Mouse (Mus musculus) lung, embryonic 16.5 days (tissue): ENCODE data around the gene Slc25a25. TPM values are rescaled to one million over a fixed set of nuclear protein-coding genes. Genes with fewer than 3 reads are reported as not detected.
"Not testable (repeated sequence)": the region's sequence is repeated elsewhere in the genome, so short reads cannot be mapped to it uniquely, and the experiment has no call there.

ENCODE experiments used
- ATAC-seq: fragments of 200-750 bp; cut with Nextera tagmentation; 2 replicates; pipeline ENCODE4 v1.8.0; 2017; ENCODE audit warnings: low read depth, mild to moderate bottlenecking, moderate library complexity
- H3K27ac ChIP-seq: fragments of 300-500 bp; sonication (generic); 2 replicates; pipeline ENCODE4 v1.5.1; 2014; ENCODE audit warnings: mild to moderate bottlenecking, control low read depth, low read length
- H3K27me3 ChIP-seq: fragments of 300-500 bp; sonication (generic); 2 replicates; pipeline ENCODE4 v1.6.1; 2014; ENCODE audit warnings: low read depth, low read length, mixed read lengths; ENCODE audit not compliant: control insufficient read depth, insufficient read depth
- H3K36me3 ChIP-seq: fragments of 300-500 bp; sonication (generic); 2 replicates; pipeline ENCODE4 v1.6.1; 2014; ENCODE audit warnings: low read length; ENCODE audit not compliant: control insufficient read depth, insufficient read depth
- H3K4me1 ChIP-seq: fragments of 300-500 bp; sonication (generic); replicated peaks from 2 replicates; pipeline ENCODE4 v1.6.1; 2014; ENCODE audit warnings: low read length, mixed read lengths; ENCODE audit not compliant: control insufficient read depth, insufficient read depth
- H3K4me2 ChIP-seq: fragments of 300-500 bp; sonication (generic); 2 replicates; pipeline ENCODE4 v1.6.1; 2014; ENCODE audit warnings: low read depth, low read length, control low read depth
- H3K4me3 ChIP-seq: fragments of 300-500 bp; sonication (generic); 2 replicates; pipeline ENCODE4 v1.5.1; 2014; ENCODE audit warnings: mild to moderate bottlenecking, low read length, control low read depth
- H3K9ac ChIP-seq: fragments of 300-500 bp; sonication (generic); 2 replicates; pipeline ENCODE4 v1.6.1; 2014; ENCODE audit warnings: low read length, control low read depth
- H3K9me3 ChIP-seq: fragments of 300-500 bp; sonication (generic); 2 replicates; pipeline ENCODE4 v1.6.1; 2016; ENCODE audit warnings: low read length; ENCODE audit not compliant: control insufficient read depth
- WGBS: fragments of 180-500 bp; shearing (Covaris S2); extraction: QIAGEN DNeasy Blood & Tissue Kit; methylation state at CpG from one replicate; pipeline ENCODE4 v1.1.7; 2014; 5-methylcytosine and 5-hydroxymethylcytosine counted together
- polyA plus RNA-seq: library from polyadenylated mRNA; unstranded; fragments of >200 nt; fragmentation: Nextera tagmentation; extraction: Ambion mirVana; gene quantifications from 2 replicates; pipeline ENCODE4 v1.2.1, GENCODE M21; 2015

The Slc25a25 gene
- polyA plus RNA-seq, 1 experiment from 2014 or later: 17.5 TPM

DNA sequence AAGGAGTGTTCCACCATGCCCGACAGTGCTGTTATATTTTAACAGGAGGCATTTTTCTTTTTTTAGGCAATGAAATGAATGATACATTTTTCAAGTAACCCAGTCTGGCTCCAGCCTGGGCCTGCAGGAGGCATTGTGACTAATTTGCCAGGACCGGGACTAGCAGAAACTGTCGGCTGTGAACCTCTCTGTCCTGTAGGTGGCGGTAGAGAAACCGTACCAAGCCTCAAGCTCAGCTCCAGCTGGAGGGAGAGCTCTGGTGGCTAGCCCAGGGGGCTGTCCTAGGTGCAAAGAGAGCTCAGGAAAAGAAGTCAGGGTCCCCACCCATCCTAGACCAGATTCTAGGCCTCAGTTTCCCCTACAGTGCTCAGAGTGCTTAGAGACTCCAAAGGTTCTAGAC lies 37.4 kb upstream of the Slc25a25 start:
- ATAC-seq: peak; percentile 64
- Histone ChIP-seq H3K27me3 (no peaks in the 10 kb centered on the region), H3K4me2 (no peak overlapping the region), H3K9me3 (no peaks in the 10 kb centered on the region), H3K9ac (peak overlapping the region; percentile 1; the same call in 1 of the 2 replicates), H3K27ac (no peak overlapping the region), H3K4me3 (no peak overlapping the region), H3K4me1 (peaks cover 2% of the 10 kb centered on the region; the same call in 1 of the 2 replicates), H3K36me3 (no peaks in the 10 kb centered on the region)
- WGBS: 1% methylated on average over 5 of the region's 5 CpGs

DNA sequence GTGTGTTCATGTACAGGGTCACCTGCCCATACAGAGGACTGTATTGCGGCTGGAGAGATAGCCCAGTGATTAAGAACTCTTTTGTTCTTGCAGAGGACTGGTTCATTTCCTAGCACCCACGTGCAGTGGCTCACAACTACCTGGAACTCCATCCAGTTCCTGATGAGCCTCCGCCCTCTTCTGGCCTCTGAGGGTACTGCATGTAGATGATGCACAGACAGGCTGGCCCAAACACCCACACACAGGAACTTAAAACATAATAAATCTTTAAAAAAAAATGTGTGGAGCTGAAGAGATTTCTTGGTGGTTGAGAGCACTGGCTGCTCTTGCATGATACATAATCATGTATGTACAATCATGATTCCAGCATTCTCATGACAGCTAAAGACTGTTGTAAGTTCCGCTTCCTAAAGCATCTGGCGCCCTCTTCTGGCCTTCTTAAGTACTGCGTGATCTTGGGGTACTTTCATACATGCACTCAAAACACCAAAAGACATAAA lies 35.9 kb upstream of the Slc25a25 start:
- ATAC-seq: peak; percentile 73
- no peak overlapping the region for H3K4me3 ChIP-seq
- no peak overlapping the region for H3K27ac ChIP-seq
- no peak overlapping the region for H3K9ac ChIP-seq
- H3K4me1 ChIP-seq: no peaks in the 10 kb centered on the region
- WGBS: 2% methylated on average over 6 of the region's 6 CpGs
- H3K4me2 ChIP-seq: no peak overlapping the region
- H3K36me3 ChIP-seq: no peaks in the 10 kb centered on the region
- no peaks in the 10 kb centered on the region for H3K27me3 ChIP-seq
- no peaks in the 10 kb centered on the region for H3K9me3 ChIP-seq

DNA sequence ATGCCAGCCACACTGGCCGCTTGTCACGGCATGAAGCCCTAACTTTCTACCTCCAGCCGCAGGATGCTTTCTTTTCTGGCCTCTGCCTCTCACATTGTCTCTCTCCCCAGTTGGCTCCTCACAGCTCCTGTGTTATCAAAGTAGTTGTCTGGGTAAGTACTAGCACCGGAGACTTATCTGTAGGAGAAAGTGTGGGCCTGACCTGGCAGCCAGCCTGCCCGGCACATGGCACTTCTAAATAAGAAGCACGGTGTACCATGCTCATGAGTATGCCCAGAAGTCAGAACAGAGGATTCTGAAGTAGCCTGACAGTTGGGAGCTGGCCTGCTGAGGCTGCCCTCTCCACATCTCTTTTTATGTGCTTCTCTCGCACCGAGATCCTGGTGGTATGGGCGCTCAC lies 34.9 kb upstream of the Slc25a25 start:
- Histone ChIP-seq H3K4me2 (no peak overlapping the region), H3K9ac (no peak overlapping the region), H3K9me3 (no peaks in the 10 kb centered on the region), H3K4me3 (no peak overlapping the region), H3K4me1 (no peaks in the 10 kb centered on the region), H3K27me3 (no peaks in the 10 kb centered on the region), H3K36me3 (no peaks in the 10 kb centered on the region), H3K27ac (no peak overlapping the region)
- ATAC-seq: no peak
- WGBS: 79% methylated on average over 9 of the region's 9 CpGs

DNA sequence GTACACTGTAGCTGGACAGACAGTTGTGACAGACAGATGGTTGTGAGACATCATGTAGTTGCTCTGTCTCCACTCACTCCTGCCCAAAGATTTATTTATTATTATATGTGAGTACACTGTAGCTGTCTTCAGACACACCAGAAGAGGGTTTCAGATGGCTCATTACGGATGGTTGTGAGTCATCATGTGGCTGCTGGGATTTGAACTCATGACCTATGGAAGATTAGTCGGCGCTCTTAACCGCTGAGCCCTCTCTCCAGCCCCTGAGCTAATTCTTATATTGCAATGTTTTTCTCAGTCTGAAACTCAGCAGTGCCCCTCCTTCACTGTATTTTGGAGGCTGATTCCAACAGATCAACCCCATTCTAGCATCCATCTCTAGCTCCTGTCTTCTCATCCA lies 34.5 kb upstream of the Slc25a25 start:
- Histone ChIP-seq H3K36me3 (no peaks in the 10 kb centered on the region), H3K27me3 (no peaks in the 10 kb centered on the region), H3K9ac (no peak overlapping the region), H3K9me3 (no peaks in the 10 kb centered on the region), H3K4me3 (no peak overlapping the region), H3K4me2 (no peak overlapping the region), H3K4me1 (no peaks in the 10 kb centered on the region), H3K27ac (no peak overlapping the region)
- ATAC-seq: no peak
- 75% methylated on average over 4 of the region's 4 CpGs for WGBS

DNA sequence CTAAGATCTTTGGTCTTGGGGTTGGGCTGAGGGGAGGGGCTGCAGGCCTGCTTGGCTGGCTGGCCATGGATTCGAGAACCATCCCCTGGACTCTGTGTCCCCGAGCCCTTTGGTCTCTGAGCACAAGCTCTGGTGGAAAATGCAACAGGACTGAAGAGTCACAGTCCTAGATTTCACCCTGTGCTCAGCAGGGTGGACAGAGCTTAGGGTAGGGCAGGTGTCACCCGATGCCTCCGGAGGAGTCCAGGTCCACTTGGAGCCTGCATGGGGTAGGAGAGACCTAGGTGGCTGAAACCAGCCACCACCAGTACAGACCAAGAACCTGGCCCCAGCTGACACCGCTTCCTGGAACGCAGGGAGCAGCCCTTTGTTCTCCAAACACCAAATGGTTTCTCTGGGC lies 33.7 kb upstream of the Slc25a25 start:
- 80% methylated on average over 6 of the region's 6 CpGs for WGBS

DNA sequence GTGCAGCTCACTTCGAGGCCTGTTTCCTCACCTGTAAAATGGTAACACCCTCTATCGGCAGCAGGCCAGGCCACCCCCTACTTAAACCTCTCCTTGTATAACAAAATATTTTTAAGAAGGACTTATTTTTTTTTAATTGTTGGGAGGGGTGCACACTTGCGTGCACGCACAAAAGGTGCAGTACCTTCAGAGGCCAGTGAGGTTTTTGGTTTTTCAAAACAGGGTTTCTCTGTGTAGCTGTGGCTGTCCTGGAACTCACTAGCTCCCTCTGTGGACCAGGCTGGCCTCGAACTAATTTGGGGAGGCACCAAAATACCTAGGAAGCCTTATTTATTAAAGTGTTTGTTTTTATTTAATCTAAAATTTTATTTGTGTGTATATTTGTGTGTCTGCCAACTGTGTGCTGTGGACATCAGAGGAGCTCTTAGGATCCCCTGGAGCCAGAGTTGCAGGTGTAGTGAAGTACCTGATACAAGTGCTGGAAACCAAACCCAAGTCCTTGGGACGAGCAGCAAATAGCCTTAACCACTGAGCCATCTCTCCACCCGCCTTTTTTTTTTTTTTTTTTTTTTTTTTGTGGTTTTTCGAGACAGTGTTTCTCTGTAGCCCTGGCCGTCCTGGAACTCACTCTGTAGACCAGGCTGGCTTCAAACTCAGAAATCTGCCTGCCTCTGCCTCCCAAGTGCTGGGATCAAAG lies 32.1 kb upstream of the Slc25a25 start:
- no peak overlapping the region for H3K9ac ChIP-seq
- ATAC-seq: no peak
- WGBS: 69% methylated on average over 9 of the region's 9 CpGs

More for the DNA sequence above, 33.7 kb upstream of the Slc25a25 start:
- no peak overlapping the region for H3K9ac ChIP-seq
- no peaks in the 10 kb centered on the region for H3K4me1 ChIP-seq
- H3K4me3 ChIP-seq: no peak overlapping the region
- no peak overlapping the region for H3K4me2 ChIP-seq
- no peak overlapping the region for H3K27ac ChIP-seq
- H3K9me3 ChIP-seq: no peaks in the 10 kb centered on the region
- H3K36me3 ChIP-seq: no peaks in the 10 kb centered on the region
- no peak for ATAC-seq
- no peaks in the 10 kb centered on the region for H3K27me3 ChIP-seq

DNA sequence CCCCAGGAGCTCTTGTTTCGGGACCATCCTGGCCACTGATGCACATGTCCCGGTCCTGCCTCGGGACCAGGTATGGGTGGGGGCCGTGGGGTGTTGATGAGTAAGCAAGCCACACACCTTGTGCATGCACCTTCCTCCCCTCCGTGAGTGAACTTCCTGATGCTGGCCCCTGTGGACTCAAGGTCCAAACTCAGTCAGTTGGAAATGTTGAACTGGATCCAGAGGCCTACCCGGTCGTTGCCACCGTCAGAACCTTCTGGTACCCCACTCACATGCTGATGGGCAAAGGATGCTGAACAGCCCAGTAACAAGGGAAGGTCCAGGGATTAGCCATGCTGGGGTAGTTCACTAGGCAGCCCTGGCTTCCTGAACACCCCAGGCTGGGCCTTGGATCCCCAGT lies 31.1 kb upstream of the Slc25a25 start:
- Histone ChIP-seq H3K36me3 (no peaks in the 10 kb centered on the region), H3K9ac (no peak overlapping the region), H3K27me3 (no peaks in the 10 kb centered on the region), H3K9me3 (peaks cover 3% of the 10 kb centered on the region; the same call in 1 of the 2 replicates), H3K4me2 (no peak overlapping the region), H3K4me1 (no peaks in the 10 kb centered on the region), H3K4me3 (no peak overlapping the region), H3K27ac (no peak overlapping the region)
- ATAC-seq: no peak
- 85% methylated on average over 8 of the region's 8 CpGs for WGBS

More for the DNA sequence above, 32.1 kb upstream of the Slc25a25 start:
- H3K27me3 ChIP-seq: no peaks in the 10 kb centered on the region
- no peaks in the 10 kb centered on the region for H3K36me3 ChIP-seq
- H3K4me3 ChIP-seq: no peak overlapping the region
- no peak overlapping the region for H3K4me2 ChIP-seq
- peaks cover 3% of the 10 kb centered on the region; the same call in 1 of the 2 replicates for H3K9me3 ChIP-seq
- H3K27ac ChIP-seq: no peak overlapping the region
- no peaks in the 10 kb centered on the region for H3K4me1 ChIP-seq

DNA sequence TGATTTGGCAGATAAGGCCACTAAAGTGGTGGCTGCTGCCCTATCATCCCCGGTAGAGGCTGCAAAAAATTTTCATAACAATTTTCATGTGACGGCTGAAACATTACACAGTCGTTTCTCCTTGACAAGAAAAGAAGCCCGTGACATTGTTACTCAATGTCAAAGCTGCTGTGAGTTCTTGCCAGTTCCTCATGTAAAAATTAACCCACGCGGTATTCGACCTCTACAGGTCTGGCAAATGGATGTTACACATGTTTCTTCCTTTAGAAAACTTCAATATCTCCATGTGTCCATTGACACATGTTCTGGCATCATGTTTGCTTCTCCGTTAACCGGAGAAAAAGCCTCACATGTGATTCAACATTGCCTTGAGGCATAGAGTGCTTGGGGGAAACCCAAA lies 24.1 kb upstream of the Slc25a25 start:
- not testable (repeated sequence) for ATAC-seq, H3K27me3 ChIP-seq, H3K36me3 ChIP-seq, H3K4me1 ChIP-seq, H3K9me3 ChIP-seq, H3K9ac ChIP-seq, H3K27ac ChIP-seq, H3K4me2 ChIP-seq, H3K4me3 ChIP-seq
- WGBS: 95% methylated on average over 4 of the region's 9 CpGs

DNA sequence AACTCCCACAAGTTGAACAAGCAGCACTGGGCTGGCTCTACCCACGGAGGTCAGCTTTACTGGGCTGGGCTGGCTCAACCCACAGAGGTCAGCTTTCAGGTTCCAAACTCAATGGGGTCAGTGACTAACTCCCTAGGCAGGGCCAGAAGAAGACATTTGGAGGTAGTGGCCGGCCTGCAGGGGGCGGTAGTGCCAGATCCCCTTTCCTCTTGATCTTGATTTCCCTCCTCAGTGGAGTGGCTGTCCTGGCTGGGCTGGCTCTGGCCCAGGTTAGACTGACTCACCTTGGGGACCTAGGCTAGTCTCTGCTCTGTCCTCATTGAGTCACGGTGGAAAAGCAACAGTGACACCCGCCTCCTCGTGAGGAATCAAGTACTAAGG lies 20.4 kb upstream of the Slc25a25 start:
- Histone ChIP-seq H3K4me2 (no peak overlapping the region), H3K4me1 (no peaks in the 10 kb centered on the region), H3K27me3 (no peaks in the 10 kb centered on the region), H3K4me3 (no peak overlapping the region), H3K27ac (no peak overlapping the region), H3K9ac (no peak overlapping the region), H3K36me3 (no peaks in the 10 kb centered on the region), H3K9me3 (no peaks in the 10 kb centered on the region)
- 76% methylated on average over 6 of the region's 6 CpGs for WGBS
- no peak for ATAC-seq
